Mouse (Mus musculus): Measurements from ENCODE around the gene Xrcc4. TPM values are rescaled to one million over a fixed set of nuclear protein-coding genes. Genes with fewer than 3 reads are reported as not detected.

The Xrcc4 gene
- polyA plus RNA-seq, 1 experiment from 2014 or later, result 12.8 TPM

DNA sequence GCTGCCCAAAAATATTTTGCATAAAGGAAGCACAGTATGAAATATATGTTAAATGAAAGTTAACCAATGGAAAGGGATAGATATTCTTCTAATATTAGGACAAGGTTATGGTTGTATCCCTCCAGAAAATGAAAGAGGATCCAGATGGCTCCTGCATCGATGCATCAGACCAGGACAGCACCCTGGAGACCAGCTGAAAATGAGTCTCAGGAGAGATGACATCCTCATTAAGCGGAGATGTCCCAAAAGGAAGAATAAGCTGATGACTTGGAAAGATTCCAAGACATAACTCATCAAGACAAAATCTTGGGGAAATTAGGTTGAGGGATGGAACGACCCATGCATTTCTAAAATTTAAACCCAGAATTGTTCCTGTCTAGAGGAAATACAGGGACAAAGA, 37.0 kb downstream of the Xrcc4 start:
- Histone ChIP-seq H3K36me3 (ENCODE audit: control insufficient read depth, insufficient read depth, low read length) (no peaks in the 10 kb centered on the region), H3K4me1 (ENCODE audit: control insufficient read depth, insufficient read depth, low read length) (no peaks in the 10 kb centered on the region), H3K9ac (replicated peaks; ENCODE audit: low read depth, low read length) (no peak overlapping the region), H3K4me3 (ENCODE audit: low read depth, low read length) (no peak overlapping the region), H3K9me3 (ENCODE audit: control insufficient read depth, low read depth, low read length) (no peaks in the 10 kb centered on the region), H3K4me2 (replicated peaks; ENCODE audit: low read depth, low read length) (no peak overlapping the region), H3K27me3 (ENCODE audit: control insufficient read depth, insufficient read depth, low read length) (no peaks in the 10 kb centered on the region), H3K27ac (ENCODE audit: low read length) (no peak overlapping the region)
- 80% methylated on average over 3 of the region's 3 CpGs for WGBS
- no peak for ATAC-seq (ENCODE audit: insufficient number of reproducible peaks, insufficient read depth, low FRiP score, low read depth)

DNA sequence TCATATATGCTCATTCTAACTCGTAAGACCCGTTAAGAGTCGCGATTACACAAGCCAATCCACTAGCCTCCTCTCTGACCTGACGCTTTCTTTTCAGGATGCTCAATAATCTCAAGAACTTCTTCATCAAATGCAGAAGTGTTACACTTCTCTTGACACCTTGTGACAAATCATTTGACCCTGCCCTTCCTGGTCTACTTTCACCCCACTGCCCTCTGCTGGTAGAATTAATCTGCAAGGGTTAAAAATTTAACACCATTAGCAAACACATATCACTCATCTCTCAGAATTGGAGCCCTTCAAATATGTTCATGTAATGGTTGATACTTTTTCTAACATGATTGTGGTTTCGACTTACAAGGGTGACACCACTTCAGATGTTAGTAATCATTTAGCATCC, 37.7 kb downstream of the Xrcc4 start:
- WGBS, result 74% methylated on average over 6 of the region's 6 CpGs
- no peaks in the 10 kb centered on the region for H3K4me1 ChIP-seq (ENCODE audit: control insufficient read depth, insufficient read depth, low read length)
- no peaks in the 10 kb centered on the region for H3K27me3 ChIP-seq (ENCODE audit: control insufficient read depth, insufficient read depth, low read length)
- H3K9me3 ChIP-seq (ENCODE audit: control insufficient read depth, low read depth, low read length), result no peaks in the 10 kb centered on the region
- H3K4me2 ChIP-seq (replicated peaks; ENCODE audit: low read depth, low read length), result no peak overlapping the region
- ATAC-seq (ENCODE audit: insufficient number of reproducible peaks, insufficient read depth, low FRiP score, low read depth), result no peak
- H3K4me3 ChIP-seq (ENCODE audit: low read depth, low read length), result no peak overlapping the region
- no peak overlapping the region for H3K27ac ChIP-seq (ENCODE audit: low read length)
- H3K9ac ChIP-seq (replicated peaks; ENCODE audit: low read depth, low read length), result no peak overlapping the region
- no peaks in the 10 kb centered on the region for H3K36me3 ChIP-seq (ENCODE audit: control insufficient read depth, insufficient read depth, low read length)

DNA sequence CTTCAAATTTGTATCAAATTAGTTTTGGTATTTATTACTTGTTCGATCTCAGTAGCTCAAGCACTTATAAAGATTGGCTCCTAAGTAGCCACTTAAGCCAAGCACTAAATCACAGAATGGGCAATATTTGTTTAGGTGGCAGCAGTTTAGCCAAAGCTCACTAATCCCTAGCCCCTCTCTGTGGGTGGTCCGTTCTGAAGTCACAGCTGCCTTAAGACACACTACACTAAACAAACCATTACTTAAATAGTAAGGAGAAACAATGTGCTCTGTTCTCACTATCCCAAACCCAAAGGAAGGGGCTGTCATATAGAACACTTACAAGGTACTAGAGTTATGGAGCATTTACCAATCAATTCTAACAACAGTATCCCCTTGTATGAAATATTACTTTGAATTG, 49.8 kb downstream of the Xrcc4 start:
- ATAC-seq (ENCODE audit: insufficient number of reproducible peaks, insufficient read depth, low FRiP score, low read depth), result no peak

DNA sequence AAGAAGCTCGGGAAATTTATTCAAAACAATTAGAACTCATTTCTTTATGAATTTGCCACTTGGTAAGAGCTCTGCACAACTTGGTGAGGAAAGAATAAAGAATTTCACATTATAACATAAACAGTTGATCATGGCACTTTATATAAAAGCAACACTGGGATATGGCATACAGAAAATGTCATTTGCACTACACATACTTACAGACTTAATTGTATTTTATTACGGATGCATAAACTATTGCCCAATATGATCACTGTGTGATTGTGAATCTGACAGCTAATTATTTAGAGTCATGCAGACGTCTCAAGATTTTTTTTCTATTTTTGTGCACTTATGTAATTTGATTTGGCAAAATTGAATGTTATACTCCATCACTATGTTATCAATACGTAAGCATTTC, 56.4 kb downstream of the Xrcc4 start:
- no peak for ATAC-seq (ENCODE audit: insufficient number of reproducible peaks, insufficient read depth, low FRiP score, low read depth)
- WGBS, result 72% methylated on average over 4 of the region's 4 CpGs
- H3K27ac ChIP-seq (ENCODE audit: low read length), result no peak overlapping the region

More for the DNA sequence above, 49.8 kb downstream of the Xrcc4 start:
- Histone ChIP-seq H3K27ac (ENCODE audit: low read length) (no peak overlapping the region), H3K27me3 (ENCODE audit: control insufficient read depth, insufficient read depth, low read length) (no peaks in the 10 kb centered on the region), H3K4me3 (ENCODE audit: low read depth, low read length) (no peak overlapping the region), H3K4me1 (ENCODE audit: control insufficient read depth, insufficient read depth, low read length) (no peaks in the 10 kb centered on the region), H3K36me3 (ENCODE audit: control insufficient read depth, insufficient read depth, low read length) (no peaks in the 10 kb centered on the region), H3K4me2 (replicated peaks; ENCODE audit: low read depth, low read length) (no peak overlapping the region), H3K9me3 (ENCODE audit: control insufficient read depth, low read depth, low read length) (no peaks in the 10 kb centered on the region), H3K9ac (replicated peaks; ENCODE audit: low read depth, low read length) (no peak overlapping the region)
- 4% methylated on average over 2 of the region's 2 CpGs for WGBS

DNA sequence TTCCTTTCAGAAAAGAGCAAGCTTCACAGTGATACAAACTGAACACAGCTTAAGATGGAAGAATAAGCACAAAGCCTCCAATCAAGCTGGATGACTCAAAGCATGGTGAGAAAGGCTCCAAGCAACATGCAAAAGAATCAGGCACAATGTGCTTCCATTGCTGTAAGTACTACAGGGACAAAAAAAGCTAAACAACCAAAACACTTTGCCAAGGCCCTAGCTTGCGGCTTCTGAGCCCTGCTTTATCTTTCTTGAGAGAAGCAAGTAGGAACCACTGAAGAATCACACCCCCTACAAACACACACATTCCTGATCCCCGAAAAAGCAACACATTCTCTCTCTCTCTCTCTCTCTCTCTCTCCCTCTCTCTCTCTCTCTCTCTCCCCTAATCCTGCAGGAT, 56.9 kb downstream of the Xrcc4 start:
- 42% methylated on average over 2 of the region's 2 CpGs for WGBS
- Histone ChIP-seq H3K4me3 (ENCODE audit: low read depth, low read length) (no peak overlapping the region), H3K4me2 (replicated peaks; ENCODE audit: low read depth, low read length) (no peak overlapping the region), H3K27ac (ENCODE audit: low read length) (no peak overlapping the region), H3K36me3 (ENCODE audit: control insufficient read depth, insufficient read depth, low read length) (no peaks in the 10 kb centered on the region), H3K9me3 (ENCODE audit: control insufficient read depth, low read depth, low read length) (no peaks in the 10 kb centered on the region), H3K9ac (replicated peaks; ENCODE audit: low read depth, low read length) (no peak overlapping the region), H3K4me1 (ENCODE audit: control insufficient read depth, insufficient read depth, low read length) (no peaks in the 10 kb centered on the region), H3K27me3 (ENCODE audit: control insufficient read depth, insufficient read depth, low read length) (no peaks in the 10 kb centered on the region)
- no peak for ATAC-seq (ENCODE audit: insufficient number of reproducible peaks, insufficient read depth, low FRiP score, low read depth)

More for the DNA sequence above, 56.4 kb downstream of the Xrcc4 start:
- Histone ChIP-seq H3K9ac (replicated peaks; ENCODE audit: low read depth, low read length) (no peak overlapping the region), H3K27me3 (ENCODE audit: control insufficient read depth, insufficient read depth, low read length) (no peaks in the 10 kb centered on the region), H3K9me3 (ENCODE audit: control insufficient read depth, low read depth, low read length) (no peaks in the 10 kb centered on the region), H3K4me2 (replicated peaks; ENCODE audit: low read depth, low read length) (no peak overlapping the region), H3K36me3 (ENCODE audit: control insufficient read depth, insufficient read depth, low read length) (no peaks in the 10 kb centered on the region), H3K4me1 (ENCODE audit: control insufficient read depth, insufficient read depth, low read length) (no peaks in the 10 kb centered on the region), H3K4me3 (ENCODE audit: low read depth, low read length) (no peak overlapping the region)

DNA sequence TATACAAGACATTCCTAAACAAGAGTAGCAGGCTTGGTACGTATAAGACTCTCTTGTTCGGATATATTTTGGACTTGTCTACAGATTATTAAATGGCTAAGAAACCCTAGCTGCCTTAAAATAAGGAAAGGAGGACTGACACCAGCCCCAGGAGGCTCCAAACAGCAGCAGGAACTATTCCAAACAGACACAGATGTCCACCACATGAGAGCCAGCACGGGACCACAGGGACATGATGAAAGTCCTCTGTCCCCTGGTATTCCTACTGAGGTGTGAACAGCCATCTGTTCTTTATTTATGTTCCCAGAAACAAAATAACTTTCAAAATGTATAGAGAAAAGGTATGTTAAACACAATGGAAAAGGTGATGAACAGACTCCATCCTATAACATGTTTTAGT, 58.5 kb downstream of the Xrcc4 start:
- no peak overlapping the region for H3K4me2 ChIP-seq (replicated peaks; ENCODE audit: low read depth, low read length)
- H3K27ac ChIP-seq (ENCODE audit: low read length), result no peak overlapping the region
- no peaks in the 10 kb centered on the region for H3K36me3 ChIP-seq (ENCODE audit: control insufficient read depth, insufficient read depth, low read length)
- no peak overlapping the region for H3K9ac ChIP-seq (replicated peaks; ENCODE audit: low read depth, low read length)
- WGBS, result 51% methylated on average over 3 of the region's 3 CpGs
- H3K9me3 ChIP-seq (ENCODE audit: control insufficient read depth, low read depth, low read length), result no peaks in the 10 kb centered on the region
- no peak for ATAC-seq (ENCODE audit: insufficient number of reproducible peaks, insufficient read depth, low FRiP score, low read depth)
- H3K4me1 ChIP-seq (ENCODE audit: control insufficient read depth, insufficient read depth, low read length), result no peaks in the 10 kb centered on the region
- no peaks in the 10 kb centered on the region for H3K27me3 ChIP-seq (ENCODE audit: control insufficient read depth, insufficient read depth, low read length)
- no peak overlapping the region for H3K4me3 ChIP-seq (ENCODE audit: low read depth, low read length)

DNA sequence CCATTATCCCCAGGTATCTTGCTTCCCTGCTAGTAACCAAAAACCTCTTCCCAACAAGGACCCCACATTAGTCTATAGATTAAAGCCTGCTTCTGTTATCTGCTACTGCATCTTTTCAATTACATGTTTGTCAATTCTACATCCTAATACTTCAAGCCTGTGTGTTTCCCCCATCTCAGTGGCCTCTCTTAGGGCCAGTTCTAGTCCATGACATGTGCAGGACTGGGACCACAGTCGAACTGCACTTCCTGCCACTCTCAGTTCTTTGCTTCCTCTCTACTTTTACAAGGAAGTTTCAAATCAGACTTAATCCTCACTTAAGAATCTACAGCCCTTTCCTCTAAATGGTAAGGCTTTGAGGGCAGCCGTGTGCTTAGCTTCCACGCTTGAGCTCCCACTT, 76.8 kb downstream of the Xrcc4 start:
- Histone ChIP-seq H3K9ac (replicated peaks; ENCODE audit: low read depth, low read length) (no peak overlapping the region), H3K4me1 (ENCODE audit: control insufficient read depth, insufficient read depth, low read length) (no peaks in the 10 kb centered on the region), H3K36me3 (ENCODE audit: control insufficient read depth, insufficient read depth, low read length) (no peaks in the 10 kb centered on the region), H3K27me3 (ENCODE audit: control insufficient read depth, insufficient read depth, low read length) (no peaks in the 10 kb centered on the region), H3K4me2 (replicated peaks; ENCODE audit: low read depth, low read length) (no peak overlapping the region), H3K27ac (ENCODE audit: low read length) (no peak overlapping the region), H3K4me3 (ENCODE audit: low read depth, low read length) (no peak overlapping the region), H3K9me3 (ENCODE audit: control insufficient read depth, low read depth, low read length) (no peaks in the 10 kb centered on the region)
- ATAC-seq (ENCODE audit: insufficient number of reproducible peaks, insufficient read depth, low FRiP score, low read depth), result no peak
- 41% methylated on average over 3 of the region's 3 CpGs for WGBS

DNA sequence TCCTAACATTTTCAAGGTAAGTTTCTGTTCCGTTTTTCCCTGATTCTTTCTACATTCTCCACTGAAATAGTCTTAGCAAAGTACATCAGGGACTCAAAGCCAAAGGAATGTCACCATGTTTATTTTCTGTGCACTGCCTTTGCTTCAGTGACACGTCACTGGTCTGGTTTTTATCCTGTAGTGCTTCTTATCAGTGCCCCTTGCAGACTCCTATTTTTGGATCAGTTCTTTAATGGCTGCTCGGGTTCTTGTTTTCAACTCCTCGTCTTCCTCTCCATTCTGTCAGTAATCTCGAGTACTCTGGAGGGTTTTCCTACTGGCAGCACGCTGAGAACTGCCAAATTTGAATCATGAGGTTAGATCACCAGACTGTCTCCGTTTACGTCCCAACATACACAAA, 77.2 kb downstream of the Xrcc4 start:
- Histone ChIP-seq H3K9me3 (ENCODE audit: control insufficient read depth, low read depth, low read length) (no peaks in the 10 kb centered on the region), H3K27me3 (ENCODE audit: control insufficient read depth, insufficient read depth, low read length) (no peaks in the 10 kb centered on the region), H3K36me3 (ENCODE audit: control insufficient read depth, insufficient read depth, low read length) (no peaks in the 10 kb centered on the region), H3K4me1 (ENCODE audit: control insufficient read depth, insufficient read depth, low read length) (no peaks in the 10 kb centered on the region), H3K4me2 (replicated peaks; ENCODE audit: low read depth, low read length) (no peak overlapping the region), H3K27ac (ENCODE audit: low read length) (no peak overlapping the region), H3K9ac (replicated peaks; ENCODE audit: low read depth, low read length) (no peak overlapping the region), H3K4me3 (ENCODE audit: low read depth, low read length) (no peak overlapping the region)
- ATAC-seq (ENCODE audit: insufficient number of reproducible peaks, insufficient read depth, low FRiP score, low read depth), result no peak
- 26% methylated on average over 8 of the region's 8 CpGs for whole genome bisulfite sequencing

DNA sequence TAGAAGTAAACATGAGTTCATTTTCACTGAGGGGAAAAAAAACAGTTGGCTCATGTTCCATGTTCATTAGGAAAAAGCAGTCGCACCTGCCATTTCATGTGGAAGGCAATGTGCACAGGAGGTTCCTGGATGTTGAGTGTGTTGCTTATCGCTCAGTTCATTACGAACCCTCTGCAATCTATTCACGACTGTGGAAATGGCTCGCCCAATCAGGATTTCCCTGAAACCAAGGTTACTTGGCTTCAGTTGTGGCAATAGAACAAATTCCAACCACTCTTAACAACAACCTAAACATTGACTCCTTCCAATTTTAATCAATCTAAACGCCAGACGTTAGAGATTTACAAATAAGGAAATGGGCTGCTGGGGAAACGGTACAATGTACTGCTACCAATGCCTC, 78.3 kb downstream of the Xrcc4 start:
- H3K4me2 ChIP-seq (replicated peaks; ENCODE audit: low read depth, low read length), result no peak overlapping the region
- H3K9ac ChIP-seq (replicated peaks; ENCODE audit: low read depth, low read length), result no peak overlapping the region
- no peak overlapping the region for H3K27ac ChIP-seq (ENCODE audit: low read length)
- H3K9me3 ChIP-seq (ENCODE audit: control insufficient read depth, low read depth, low read length), result no peaks in the 10 kb centered on the region
- H3K4me1 ChIP-seq (ENCODE audit: control insufficient read depth, insufficient read depth, low read length), result no peaks in the 10 kb centered on the region
- H3K27me3 ChIP-seq (ENCODE audit: control insufficient read depth, insufficient read depth, low read length), result no peaks in the 10 kb centered on the region
- no peaks in the 10 kb centered on the region for H3K36me3 ChIP-seq (ENCODE audit: control insufficient read depth, insufficient read depth, low read length)
- no peak overlapping the region for H3K4me3 ChIP-seq (ENCODE audit: low read depth, low read length)
- ATAC-seq (ENCODE audit: insufficient number of reproducible peaks, insufficient read depth, low FRiP score, low read depth), result no peak
- 72% methylated on average over 8 of the region's 8 CpGs for WGBS
